Mouse (Mus musculus) cerebellum, postnatal 4 days (tissue): Measurements from ENCODE around the gene Nlgn2.

Source experiments
- DNase-seq, 2 experiments: peaks; one replicate each; pipeline ENCODE4 v3.0.0; 2022; ENCODE audit warnings: low spot score in 2 of 2, mixed read lengths in 1 of 2

Nlgn2 gene

GRCm38 (mm10) chr11:69837604-69837951 lies at the start of gene Nlgn2:
Gene Nlgn2 (minus strand): TSS chr11:69837784.
- peak in 1 of 2 experiments; percentile 92 for DNase-seq

GRCm38 (mm10) chr11:69886907-69887635 lies 49.5 kb upstream of the Nlgn2 start:
- DNase-seq = no peak

GRCm38 (mm10) chr11:69884663-69885062 lies 47.1 kb upstream of the Nlgn2 start:
- no peak for DNase-seq

- DNase-seq = no peak
These were observed 46.7 kb upstream of the Nlgn2 start for GRCm38 (mm10) chr11:69884240-69884639.

- no peak for DNase-seq
These were observed 46.1 kb upstream of the Nlgn2 start for GRCm38 (mm10) chr11:69883527-69884151.

- no peak for DNase-seq
These were observed 45.5 kb upstream of the Nlgn2 start for GRCm38 (mm10) chr11:69883066-69883465.

- no peak for DNase-seq
These were observed 44.4 kb upstream of the Nlgn2 start for GRCm38 (mm10) chr11:69881787-69882670.

- DNase-seq = peak; percentile 49 to 63
These were observed 43.4 kb upstream of the Nlgn2 start, which contains the start of gene Kctd11 for GRCm38 (mm10) chr11:69880853-69881603. Gene Kctd11 (minus strand): TSS chr11:69881406.

- peak in 1 of 2 experiments; percentile 62 for DNase-seq
These were observed 42.9 kb upstream of the Nlgn2 start for GRCm38 (mm10) chr11:69880506-69880852.

GRCm38 (mm10) chr11:69879711-69880110 lies 42.1 kb upstream of the Nlgn2 start:
- no peak for DNase-seq

- no peak for DNase-seq
These were observed 41.4 kb upstream of the Nlgn2 start for GRCm38 (mm10) chr11:69878952-69879351.

- no peak for DNase-seq
These were observed 40.8 kb upstream of the Nlgn2 start for GRCm38 (mm10) chr11:69878399-69878798.

- DNase-seq = no peak
These were observed 40.3 kb upstream of the Nlgn2 start, which contains the start of gene Tmem95 for GRCm38 (mm10) chr11:69877878-69878277. Gene Tmem95 (minus strand): TSS chr11:69878018.

GRCm38 (mm10) chr11:69876867-69877266 lies 39.3 kb upstream of the Nlgn2 start:
- DNase-seq = peak; percentile 71 to 87

- DNase-seq = no peak
These were observed 38.6 kb upstream of the Nlgn2 start for GRCm38 (mm10) chr11:69876186-69876585.

- DNase-seq = no peak
These were observed 34.9 kb upstream of the Nlgn2 start for GRCm38 (mm10) chr11:69872451-69872850.

- DNase-seq = no peak
These were observed 34.2 kb upstream of the Nlgn2 start for GRCm38 (mm10) chr11:69871822-69872221.

GRCm38 (mm10) chr11:69870289-69871069 lies 32.9 kb upstream of the Nlgn2 start:
- no peak for DNase-seq

- no peak for DNase-seq
These were observed 29.8 kb upstream of the Nlgn2 start for GRCm38 (mm10) chr11:69867335-69867734.

- no peak for DNase-seq
These were observed 28.0 kb upstream of the Nlgn2 start for GRCm38 (mm10) chr11:69865561-69865960.
